Mouse (Mus musculus) lung, postnatal 4 days (tissue): Measurements from ENCODE around the gene Ptch2.
A peak's percentile ranks its signal among the peaks of the same experiment; 100 is the strongest.

Experiments used
- DNase-seq, 2 experiments: peaks; one replicate each; pipeline ENCODE4 v3.0.0; 2021

Ptch2 gene

GRCm38 (mm10) chr4:117130790-117131189 lies 34.9 kb downstream of the Ptch2 start:
- DNase-seq: no peak

DNA sequence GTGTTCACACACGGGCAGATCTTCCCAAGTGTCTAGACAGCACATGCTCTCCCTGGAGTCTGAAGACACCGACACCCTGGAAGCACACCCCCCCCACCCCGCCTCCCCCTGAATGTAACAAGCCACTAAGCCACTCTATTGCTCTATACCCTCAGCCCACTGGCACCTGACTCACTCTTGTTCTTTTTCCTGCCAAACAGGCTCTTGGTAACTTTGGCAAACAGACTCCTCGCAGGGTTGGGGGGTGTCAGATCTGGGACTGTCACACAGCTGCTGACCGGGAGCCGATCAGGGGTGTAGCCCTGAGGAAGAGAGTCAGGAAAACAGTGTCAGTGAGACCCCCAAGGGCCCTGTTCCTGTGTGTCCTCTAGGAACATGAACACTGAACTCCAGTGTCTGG lies 35.3 kb downstream of the Ptch2 start:
- no peak for DNase-seq

- peak; percentile 55 to 78 for DNase-seq
Measured at GRCm38 (mm10) chr4:117131890-117132793, 36.3 kb downstream of the Ptch2 start.

DNA sequence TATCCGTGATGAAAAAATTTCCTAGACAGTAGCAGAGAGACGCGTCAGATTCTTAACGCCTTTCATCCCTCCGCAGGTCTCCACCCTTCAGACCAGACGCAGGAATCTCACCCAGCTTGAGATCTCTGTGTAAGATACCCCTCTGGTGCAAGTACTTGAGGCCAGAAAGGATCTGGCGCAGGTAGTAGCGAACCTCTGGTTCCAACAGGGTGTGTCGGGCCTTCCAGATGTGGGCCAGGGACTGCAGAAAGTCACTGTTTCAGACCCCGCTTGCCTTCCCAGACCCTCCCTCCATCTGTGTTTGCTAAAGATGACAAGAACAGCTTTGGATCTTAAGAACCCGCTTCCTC lies 36.9 kb downstream of the Ptch2 start:
- DNase-seq: no peak

GRCm38 (mm10) chr4:117133366-117133796 lies 37.5 kb downstream of the Ptch2 start:
- peak in 1 of 2 experiments; percentile 19 for DNase-seq

DNA sequence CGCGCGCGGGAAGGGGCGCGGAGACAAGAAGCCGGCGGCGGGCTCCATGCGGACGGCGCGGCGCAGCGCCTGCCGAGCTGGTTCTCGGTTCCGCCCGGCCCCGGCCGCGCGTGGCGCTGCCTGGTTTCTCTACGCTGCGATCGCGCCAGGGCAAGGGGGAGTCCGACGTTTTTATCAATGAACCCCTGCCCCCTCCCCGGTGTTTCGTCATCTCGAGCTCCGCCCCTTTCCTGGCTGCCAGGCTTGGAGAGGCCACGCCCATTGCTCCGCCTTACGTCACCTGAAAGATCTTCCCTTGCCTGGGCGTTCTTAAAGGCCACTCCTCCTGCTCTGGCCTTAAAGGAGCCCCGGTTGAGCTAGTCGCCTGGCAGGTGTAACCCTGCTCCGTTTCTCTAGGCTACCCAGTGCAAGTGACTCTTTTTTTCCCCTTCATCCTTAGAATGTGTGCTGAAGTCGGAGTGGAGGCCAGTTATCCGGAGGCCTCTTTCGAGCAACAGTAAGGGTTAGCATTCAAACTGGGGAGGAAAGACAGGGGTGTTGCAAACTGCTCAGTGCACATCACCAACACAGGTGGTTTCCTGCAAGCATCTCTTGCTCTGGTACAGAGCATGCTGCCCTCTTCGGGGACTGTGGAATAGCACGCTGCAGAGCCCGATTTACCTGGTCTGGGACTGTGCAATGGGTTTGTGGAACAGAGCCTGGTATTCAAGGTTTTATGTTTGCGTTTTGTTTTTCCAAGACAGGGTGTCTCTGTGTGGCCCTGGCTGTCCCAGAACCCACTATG lies 38.1 kb downstream of the Ptch2 start, which contains the start of gene Plk3:
TSS of gene Plk3 (minus strand) at position 147 of the 784 bp plus-strand sequence.
- DNase-seq: peak; percentile 96 to 98

- DNase-seq: no peak
Measured at GRCm38 (mm10) chr4:117134601-117134995, 38.7 kb downstream of the Ptch2 start.

DNA sequence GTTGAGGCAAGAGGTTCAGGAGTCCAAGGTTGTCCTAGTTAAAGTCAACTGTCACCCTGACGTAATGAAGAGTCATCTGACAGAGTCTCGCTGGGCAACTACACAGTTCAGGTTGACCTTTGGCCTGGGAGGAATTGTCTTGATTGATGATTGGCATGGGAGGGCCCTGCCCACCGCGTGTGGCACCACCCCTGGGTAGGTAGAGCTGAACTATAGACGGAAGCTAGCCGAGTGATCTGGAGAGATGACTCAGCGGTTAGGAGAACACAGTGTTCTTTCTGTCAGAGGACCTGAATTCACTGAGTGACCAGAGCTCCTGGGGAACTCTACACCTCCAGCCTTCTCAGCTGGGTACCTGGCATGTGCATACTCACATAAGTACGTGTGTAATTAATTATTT lies 40.2 kb downstream of the Ptch2 start:
- DNase-seq: peak; percentile 57 to 64

GRCm38 (mm10) chr4:117138295-117139216 lies 42.7 kb downstream of the Ptch2 start:
- DNase-seq: no peak

DNA sequence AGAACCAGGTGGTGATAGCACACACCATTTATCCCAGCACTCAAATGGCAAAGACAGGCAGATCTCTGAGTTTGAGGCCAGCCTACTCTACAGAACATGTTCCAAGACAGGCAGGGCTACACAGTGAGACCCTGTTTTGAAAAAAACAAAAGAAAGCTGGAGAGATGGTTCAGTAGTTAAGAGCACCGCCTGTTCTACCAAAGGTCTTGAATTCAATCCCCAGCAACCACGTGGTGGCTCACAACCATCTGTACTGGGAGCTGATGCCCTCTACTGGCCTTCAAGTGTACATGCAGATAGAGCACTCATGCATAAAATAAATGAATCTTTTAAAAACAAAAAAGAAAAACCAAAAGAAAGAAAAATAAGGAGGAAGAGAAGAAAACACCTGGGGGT lies 43.3 kb downstream of the Ptch2 start:
- DNase-seq: peak in 1 of 2 experiments; percentile 59

DNA sequence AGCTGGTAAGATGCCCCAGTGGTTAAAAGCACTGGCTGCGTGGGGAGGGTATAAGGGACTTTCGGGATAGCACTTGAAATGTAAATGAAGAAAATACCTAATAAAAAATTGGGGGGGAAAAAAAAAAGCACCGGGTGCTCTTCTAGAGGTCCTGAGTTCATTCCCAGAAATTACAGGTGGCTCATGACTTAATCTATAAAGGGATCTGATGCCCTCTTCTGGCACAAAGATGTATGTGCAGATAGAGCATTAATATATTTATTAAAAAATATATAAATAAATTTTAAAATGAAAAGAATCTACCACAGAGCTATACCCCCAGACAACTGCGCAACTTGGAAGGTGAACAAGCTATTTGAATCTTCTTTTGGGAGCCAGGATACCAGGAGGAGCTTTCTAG lies 44.7 kb downstream of the Ptch2 start:
- DNase-seq: no peak

GRCm38 (mm10) chr4:117143023-117143422 lies 47.1 kb downstream of the Ptch2 start:
- no peak for DNase-seq

- DNase-seq: no peak
Measured at GRCm38 (mm10) chr4:117145248-117145647, 49.4 kb downstream of the Ptch2 start.

- DNase-seq: peak; percentile 88 to 93
Measured at GRCm38 (mm10) chr4:117146176-117146575, 50.3 kb downstream of the Ptch2 start.

DNA sequence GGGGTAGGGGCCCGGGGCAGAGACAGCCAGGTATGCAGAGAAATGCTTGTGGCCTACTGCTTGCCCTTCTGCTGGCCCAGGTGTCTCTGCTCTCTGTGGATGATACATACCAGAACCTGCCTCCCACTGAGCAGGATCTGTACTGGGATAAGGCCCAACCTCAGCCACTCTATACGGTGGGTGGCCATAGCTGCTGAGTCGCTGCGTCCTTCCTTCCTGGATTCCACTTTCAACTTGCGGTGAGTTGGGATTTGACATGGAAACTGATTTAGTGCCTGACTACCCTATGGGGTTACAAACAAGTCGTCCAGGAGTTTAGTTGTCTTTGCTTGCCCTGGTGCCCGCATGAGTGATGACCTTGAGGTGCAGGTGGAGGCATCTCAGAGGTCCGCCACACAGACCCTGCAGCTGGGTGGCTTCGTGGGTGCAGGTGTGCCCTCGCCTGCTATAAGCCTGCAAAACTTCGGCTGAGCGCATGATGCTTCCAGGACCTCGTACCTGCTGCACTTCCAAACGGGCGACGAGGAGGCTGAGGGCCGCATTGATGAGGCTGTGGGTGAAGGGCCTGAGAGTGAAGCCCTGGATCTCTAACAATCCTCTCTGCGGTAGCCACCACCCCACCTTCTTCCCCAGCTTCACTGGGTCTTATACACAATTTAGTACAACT lies 52.3 kb downstream of the Ptch2 start:
- peak in 1 of 2 experiments; percentile 22 for DNase-seq

GRCm38 (mm10) chr4:117148815-117149214 lies 52.9 kb downstream of the Ptch2 start:
- peak in 1 of 2 experiments; percentile 16 for DNase-seq

- peak in 1 of 2 experiments; percentile 17 for DNase-seq
Measured at GRCm38 (mm10) chr4:117149291-117150211, 53.7 kb downstream of the Ptch2 start.

DNA sequence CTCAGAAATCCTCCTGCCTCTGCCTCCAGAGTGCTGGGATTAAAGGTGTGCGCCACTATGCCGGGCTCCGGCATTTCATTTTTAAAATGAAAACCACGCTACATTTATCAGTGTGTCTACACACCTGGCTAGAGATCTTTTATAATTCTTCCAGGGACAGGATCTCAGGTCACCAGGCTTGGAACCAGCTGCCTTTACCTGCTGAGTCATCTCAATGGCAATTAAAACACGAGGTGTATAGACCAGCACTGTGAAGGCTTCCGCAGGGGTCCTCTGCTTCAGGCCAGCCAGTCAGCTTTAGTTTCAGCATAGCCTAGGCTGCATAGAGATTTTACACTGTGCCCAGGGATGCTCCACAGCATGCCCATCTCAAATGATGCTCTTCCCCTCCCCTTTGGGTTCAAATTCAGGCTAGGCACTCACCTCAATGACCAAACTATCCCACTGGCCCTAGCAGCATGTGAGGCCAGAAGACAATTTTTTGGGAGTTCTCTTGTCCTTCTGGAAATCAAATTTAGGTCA lies 54.4 kb downstream of the Ptch2 start:
- peak in 1 of 2 experiments; percentile 14 for DNase-seq

- no peak for DNase-seq
Measured at GRCm38 (mm10) chr4:117151416-117151815, 55.5 kb downstream of the Ptch2 start.

DNA sequence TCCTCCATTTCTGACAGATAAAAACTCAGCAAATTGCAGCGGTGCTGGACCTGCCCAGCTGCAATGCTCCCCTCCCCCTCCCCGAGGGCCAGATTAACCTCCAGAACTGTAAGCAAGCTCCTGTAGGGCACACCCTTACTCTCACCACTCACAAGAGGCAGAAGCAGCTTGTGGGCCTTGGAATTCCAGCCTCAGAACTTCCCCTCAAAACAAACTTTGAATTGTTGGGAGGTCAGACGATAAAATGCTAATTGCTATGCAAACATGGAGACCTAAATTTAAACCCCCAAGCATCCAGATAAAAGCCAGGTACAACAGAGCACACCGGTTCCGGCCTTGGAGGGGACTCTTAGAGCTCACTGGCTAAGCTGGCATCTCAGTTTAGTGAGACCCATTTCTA lies 56.8 kb downstream of the Ptch2 start:
- no peak for DNase-seq
